Mouse (Mus musculus) heart, embryonic 15.5 days (tissue): ENCODE results near the gene Tcp11. TPM values are rescaled to one million over a fixed set of nuclear protein-coding genes. Genes with fewer than 3 reads are reported as not detected.

ENCODE experiments used
- ATAC-seq: fragments of 200-750 bp; cut with Nextera tagmentation; replicated peaks from 2 replicates; pipeline ENCODE4 v1.8.0; 2017; ENCODE audit warnings: low read depth, moderate TSS enrichment; ENCODE audit not compliant: insufficient number of reproducible peaks, insufficient read depth, low FRiP score
- H3K27ac ChIP-seq: fragments of 300-500 bp; sonication (generic); 2 replicates; pipeline ENCODE4 v1.5.1; 2015; ENCODE audit warnings: mild to moderate bottlenecking, inconsistent platforms
- H3K27me3 ChIP-seq: fragments of 300-500 bp; sonication (generic); 2 replicates; pipeline ENCODE4 v1.6.1; 2015; ENCODE audit warnings: inconsistent platforms
- H3K36me3 ChIP-seq: fragments of 300-500 bp; sonication (generic); 2 replicates; pipeline ENCODE4 v1.6.1; 2015; ENCODE audit warnings: mild to moderate bottlenecking, inconsistent platforms
- H3K4me1 ChIP-seq: fragments of 300-500 bp; sonication (generic); replicated peaks from 2 replicates; pipeline ENCODE4 v1.6.1; 2015; ENCODE audit warnings: inconsistent platforms
- H3K4me2 ChIP-seq: fragments of 300-500 bp; sonication (generic); 2 replicates; pipeline ENCODE4 v1.6.1; 2015; ENCODE audit warnings: inconsistent platforms, mild to moderate bottlenecking, moderate library complexity
- H3K4me3 ChIP-seq: fragments of 300-500 bp; sonication (generic); 2 replicates; pipeline ENCODE4 v1.5.1; 2015; ENCODE audit warnings: mild to moderate bottlenecking, inconsistent platforms
- H3K9ac ChIP-seq: fragments of 300-500 bp; sonication (generic); 2 replicates; pipeline ENCODE4 v1.6.1; 2015; ENCODE audit warnings: mild to moderate bottlenecking, inconsistent platforms
- H3K9me3 ChIP-seq: fragments of 300-500 bp; sonication (generic); replicated peaks from 2 replicates; pipeline ENCODE4 v1.6.1; 2016; ENCODE audit warnings: inconsistent platforms
- WGBS: fragments of 180-500 bp; shearing (Covaris S2); methylation state at CpG from one replicate; pipeline ENCODE4 v1.1.7; 2015; ENCODE audit warnings: mixed read lengths; 5-methylcytosine and 5-hydroxymethylcytosine counted together
- polyA plus RNA-seq: library from polyadenylated mRNA; unstranded; fragments of >200 nt; fragmentation: Nextera tagmentation; extraction: Ambion mirVana; gene quantifications from 2 replicates; pipeline ENCODE4 v1.2.1, GENCODE M21; 2015

Tcp11 gene
- polyA plus RNA-seq, 1 experiment from 2014 or later: 0.34 TPM

DNA sequence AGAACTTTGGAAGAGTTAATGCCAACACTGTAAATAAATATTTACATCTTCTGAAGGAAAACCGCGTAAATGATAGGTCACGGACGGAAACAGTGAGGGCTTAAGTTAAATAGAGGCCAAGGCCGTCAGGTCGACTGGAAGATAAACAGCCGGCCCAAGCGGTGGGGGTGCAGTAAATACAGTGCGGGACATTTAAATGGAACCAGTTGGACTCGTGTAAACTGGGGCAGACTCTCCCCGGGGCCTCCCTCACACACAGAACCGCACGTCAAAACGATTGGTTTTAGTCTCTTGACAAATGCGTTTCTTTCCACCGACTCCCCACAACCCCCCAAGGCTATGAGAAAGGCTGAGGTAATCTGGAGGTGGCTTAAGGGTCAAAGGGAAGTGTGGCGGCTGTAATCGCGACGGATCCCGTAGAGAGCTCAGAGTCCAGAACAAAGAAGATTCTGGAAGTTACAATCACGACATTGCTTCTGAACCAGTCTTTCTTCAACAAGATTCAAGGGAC is 4.0 kb upstream of the Tcp11 start:
- H3K27me3 ChIP-seq: peaks cover 6% of the 10 kb centered on the region; the same call in 1 of the 2 replicates
- H3K4me1 ChIP-seq: peaks cover 25% of the 10 kb centered on the region
- H3K9ac ChIP-seq: no peak overlapping the region
- WGBS: 32% methylated on average over 22 of the region's 22 CpGs
- no peak overlapping the region for H3K4me3 ChIP-seq
- ATAC-seq: no peak
- no peaks in the 10 kb centered on the region for H3K9me3 ChIP-seq
- no peak overlapping the region for H3K4me2 ChIP-seq
- no peak overlapping the region for H3K27ac ChIP-seq
- no peaks in the 10 kb centered on the region for H3K36me3 ChIP-seq

DNA sequence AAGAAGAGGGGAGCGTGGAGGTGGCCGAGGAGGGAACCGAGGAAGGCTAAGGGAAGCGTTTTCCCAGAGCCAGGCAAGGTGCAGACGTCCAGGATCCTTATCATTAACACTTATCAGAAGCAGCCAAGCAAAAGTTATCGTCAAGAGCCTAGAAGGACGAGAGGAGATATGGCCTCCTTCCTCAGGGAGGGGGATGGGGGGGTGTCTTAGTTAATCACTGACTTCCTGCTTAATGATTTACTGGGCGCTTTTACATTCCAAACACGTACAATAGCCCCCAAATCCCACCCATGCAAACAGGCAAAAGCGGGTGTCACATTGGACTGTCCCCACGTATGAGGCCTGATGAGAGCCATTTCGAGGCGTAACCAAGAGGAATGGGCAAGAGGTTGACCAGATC is 2.4 kb upstream of the Tcp11 start:
- no peaks in the 10 kb centered on the region for H3K9me3 ChIP-seq
- WGBS: 43% methylated on average over 13 of the region's 13 CpGs
- no peak overlapping the region for H3K9ac ChIP-seq
- H3K4me1 ChIP-seq: peaks cover 24% of the 10 kb centered on the region
- H3K4me3 ChIP-seq: no peak overlapping the region
- no peaks in the 10 kb centered on the region for H3K36me3 ChIP-seq
- no peak overlapping the region for H3K27ac ChIP-seq
- ATAC-seq: no peak
- H3K4me2 ChIP-seq: no peak overlapping the region
- peaks cover 6% of the 10 kb centered on the region; the same call in 1 of the 2 replicates for H3K27me3 ChIP-seq

DNA sequence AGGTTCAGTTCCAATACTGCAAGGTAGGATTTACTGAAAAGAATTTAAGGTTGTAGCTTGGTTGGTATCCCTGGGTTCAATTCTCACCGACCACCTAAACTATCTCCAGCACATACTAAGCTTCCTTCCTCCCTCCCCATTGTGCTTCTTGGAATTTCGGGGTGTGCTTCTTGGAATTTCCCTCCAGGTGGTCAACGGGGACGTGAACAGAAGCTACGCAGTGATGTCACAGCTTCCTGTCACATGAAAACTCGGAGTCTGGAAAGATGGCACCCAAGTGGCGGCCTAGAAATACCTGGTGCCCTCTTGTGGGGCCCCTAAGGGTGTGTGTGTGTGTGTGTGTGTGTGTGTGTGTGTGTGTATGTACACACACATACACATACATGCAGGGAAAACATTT is 1.4 kb upstream of the Tcp11 start:
- Histone ChIP-seq H3K36me3 (no peaks in the 10 kb centered on the region), H3K9ac (no peak overlapping the region), H3K4me3 (no peak overlapping the region), H3K4me1 (peaks cover 16% of the 10 kb centered on the region), H3K27me3 (peaks cover 6% of the 10 kb centered on the region; the same call in 1 of the 2 replicates), H3K9me3 (no peaks in the 10 kb centered on the region), H3K27ac (no peak overlapping the region), H3K4me2 (no peak overlapping the region)
- no peak for ATAC-seq
- WGBS: 87% methylated on average over 7 of the region's 7 CpGs

DNA sequence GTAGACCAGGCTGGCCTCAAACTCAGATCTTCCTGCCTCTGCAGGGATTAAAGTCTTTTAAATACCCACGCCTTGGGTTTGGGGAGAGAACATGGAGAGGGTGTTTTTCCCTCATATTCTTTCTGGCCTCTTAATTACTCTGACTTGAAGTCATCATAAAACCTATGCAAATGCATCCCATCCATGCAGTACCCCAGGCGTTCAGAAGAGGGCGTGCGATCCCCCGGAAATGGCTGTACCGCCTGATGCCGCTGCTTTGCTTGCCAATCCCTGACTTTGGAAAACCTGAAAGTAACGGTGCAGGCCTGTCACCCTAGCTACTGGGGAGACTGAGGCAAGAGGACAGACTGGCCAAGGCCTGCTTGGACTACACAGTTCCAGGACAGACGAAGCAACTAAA is 946 bp upstream of the Tcp11 start:
- Histone ChIP-seq H3K27me3 (peaks cover 6% of the 10 kb centered on the region; the same call in 1 of the 2 replicates), H3K9ac (no peak overlapping the region), H3K4me3 (no peak overlapping the region), H3K4me1 (peaks cover 16% of the 10 kb centered on the region), H3K9me3 (no peaks in the 10 kb centered on the region), H3K4me2 (no peak overlapping the region), H3K36me3 (no peaks in the 10 kb centered on the region), H3K27ac (no peak overlapping the region)
- ATAC-seq: no peak
- 60% methylated on average over 9 of the region's 9 CpGs for WGBS

DNA sequence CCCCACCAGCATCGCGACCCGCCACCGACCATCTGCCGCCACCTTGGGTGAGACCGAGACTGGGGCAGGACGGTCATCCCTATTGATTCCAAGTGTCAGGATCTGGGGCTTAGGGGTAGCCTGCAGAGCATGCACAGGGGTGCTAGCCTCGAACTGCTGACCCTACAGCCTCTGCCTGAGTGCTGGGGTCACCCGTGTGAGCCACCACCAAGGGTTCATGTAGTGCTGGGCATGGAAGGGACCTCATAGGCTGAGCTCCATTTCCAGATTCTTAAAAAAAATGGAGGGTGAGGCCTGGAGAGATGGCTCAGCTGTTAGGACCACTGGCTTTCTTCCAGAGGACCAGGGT is 352 bp upstream of the Tcp11 start:
- H3K4me1 ChIP-seq: peaks cover 16% of the 10 kb centered on the region
- no peaks in the 10 kb centered on the region for H3K36me3 ChIP-seq
- no peak overlapping the region for H3K27ac ChIP-seq
- H3K4me2 ChIP-seq: peak overlapping the region; percentile 100
- no peak for ATAC-seq
- peak overlapping the region; percentile 71 for H3K4me3 ChIP-seq
- H3K27me3 ChIP-seq: peaks cover 8% of the 10 kb centered on the region; the same call in 1 of the 2 replicates
- H3K9ac ChIP-seq: no peak overlapping the region
- H3K9me3 ChIP-seq: no peaks in the 10 kb centered on the region
- WGBS: 26% methylated on average over 9 of the region's 9 CpGs

DNA sequence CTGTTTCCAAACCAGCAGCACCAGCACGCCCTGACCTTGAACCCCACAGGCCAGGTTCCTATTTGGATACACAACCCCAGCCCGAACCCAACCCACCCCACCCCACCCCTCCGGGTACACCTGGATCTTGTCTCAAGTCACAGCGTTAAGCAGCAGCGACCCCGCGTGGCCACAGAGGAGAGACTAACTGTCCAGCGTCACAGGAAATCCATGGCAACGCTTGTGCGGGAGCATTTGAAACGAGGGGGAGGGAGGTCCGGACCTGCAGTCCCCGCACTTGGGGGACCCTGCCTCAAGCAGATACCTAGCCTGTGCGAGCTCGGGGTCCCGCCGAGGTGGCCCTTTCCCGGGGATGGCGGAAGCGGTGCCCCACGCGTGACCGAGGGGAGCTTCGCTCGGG is 821 bp downstream of the Tcp11 start:
- peaks cover 9% of the 10 kb centered on the region; the same call in 1 of the 2 replicates for H3K27me3 ChIP-seq
- H3K27ac ChIP-seq: no peak overlapping the region
- H3K9ac ChIP-seq: peak overlapping the region; percentile 58
- ATAC-seq: peak; percentile 25
- H3K9me3 ChIP-seq: no peaks in the 10 kb centered on the region
- H3K4me3 ChIP-seq: peak overlapping the region; percentile 71
- no peaks in the 10 kb centered on the region for H3K36me3 ChIP-seq
- WGBS: 2% methylated on average over 19 of the region's 25 CpGs
- peaks cover 12% of the 10 kb centered on the region for H3K4me1 ChIP-seq
- peak overlapping the region; percentile 100 for H3K4me2 ChIP-seq

DNA sequence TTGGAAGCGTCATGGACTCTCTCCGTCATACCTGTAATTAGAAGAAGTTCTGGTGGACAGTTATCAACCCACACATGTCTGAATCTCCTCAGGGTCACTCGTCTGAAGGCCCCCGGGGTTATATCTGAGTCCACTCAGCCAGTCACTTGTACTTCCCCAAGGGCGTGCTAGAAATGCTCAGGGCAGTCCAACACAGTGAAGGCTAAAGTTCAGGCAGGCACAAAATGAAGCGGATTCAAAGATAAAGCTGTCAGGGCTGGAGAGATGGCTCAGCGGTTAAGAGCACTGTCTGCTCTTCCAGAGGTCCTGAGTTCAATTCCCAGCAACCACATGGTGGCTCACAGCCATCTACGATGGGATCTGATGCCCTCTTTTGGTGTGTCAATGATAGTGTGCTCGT is 2.4 kb downstream of the Tcp11 start:
- H3K9ac ChIP-seq: no peak overlapping the region
- H3K27me3 ChIP-seq: peaks cover 9% of the 10 kb centered on the region; the same call in 1 of the 2 replicates
- ATAC-seq: no peak
- no peaks in the 10 kb centered on the region for H3K9me3 ChIP-seq
- no peaks in the 10 kb centered on the region for H3K36me3 ChIP-seq
- 72% methylated on average over 9 of the region's 9 CpGs for WGBS
- no peak overlapping the region for H3K4me2 ChIP-seq
- H3K27ac ChIP-seq: no peak overlapping the region
- peaks cover 12% of the 10 kb centered on the region for H3K4me1 ChIP-seq
- H3K4me3 ChIP-seq: no peak overlapping the region

DNA sequence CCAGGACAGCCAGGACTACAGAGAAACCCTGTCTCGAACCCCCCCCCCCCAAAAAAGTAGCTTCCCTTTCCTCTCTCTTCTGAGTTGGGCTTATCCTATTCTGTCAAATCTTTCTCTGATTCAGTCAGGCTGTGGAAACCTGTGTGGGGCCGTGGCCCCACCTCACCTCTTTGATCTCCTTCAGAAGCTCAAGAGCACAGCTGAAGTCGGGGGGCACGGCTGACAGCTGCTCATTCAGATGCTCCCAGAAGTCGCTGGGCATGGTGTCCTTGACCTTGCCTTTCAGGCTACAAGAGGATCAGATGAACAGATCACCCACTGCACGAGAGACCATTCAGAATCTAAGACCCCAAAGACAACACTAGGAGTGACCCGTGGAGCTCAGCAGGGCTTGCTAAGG is 6.0 kb downstream of the Tcp11 start:
- 54% methylated on average over 7 of the region's 7 CpGs for WGBS
- Histone ChIP-seq H3K4me2 (no peak overlapping the region), H3K4me1 (peaks cover 3% of the 10 kb centered on the region; the same call in 1 of the 2 replicates), H3K27me3 (0 out of 2 replicates have a peak, but pooled peaks cover 10% of the 10 kb centered on the region), H3K36me3 (no peaks in the 10 kb centered on the region), H3K4me3 (no peak overlapping the region), H3K9me3 (no peaks in the 10 kb centered on the region), H3K27ac (no peak overlapping the region), H3K9ac (no peak overlapping the region)
- no peak for ATAC-seq

DNA sequence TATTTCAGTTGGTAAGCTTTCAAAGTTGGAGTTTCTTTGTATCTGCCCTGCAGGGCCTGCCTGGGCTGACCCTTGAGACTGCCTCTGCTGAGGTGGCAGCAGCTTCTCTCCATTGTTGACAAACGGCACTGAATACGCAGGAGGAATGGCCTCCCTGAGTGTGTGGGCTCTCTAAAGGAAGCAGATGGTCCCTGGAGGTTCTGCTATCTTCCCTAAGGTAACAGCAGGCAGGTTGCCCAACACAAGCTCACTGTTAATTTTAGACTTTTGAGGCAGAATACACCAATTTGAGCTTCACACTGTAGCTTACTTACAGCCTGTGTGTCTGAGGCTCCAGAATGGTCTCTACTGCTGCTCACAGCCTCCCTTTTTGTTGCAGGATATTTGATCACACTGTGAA is 7.7 kb downstream of the Tcp11 start:
- H3K9ac ChIP-seq: no peak overlapping the region
- H3K36me3 ChIP-seq: no peaks in the 10 kb centered on the region
- 0 out of 2 replicates have a peak, but pooled peaks cover 14% of the 10 kb centered on the region for H3K27me3 ChIP-seq
- WGBS: 77% methylated on average over 2 of the region's 2 CpGs
- no peak overlapping the region for H3K27ac ChIP-seq
- no peak overlapping the region for H3K4me2 ChIP-seq
- H3K4me1 ChIP-seq: 0 out of 2 replicates have a peak, but pooled peaks cover 2% of the 10 kb centered on the region
- ATAC-seq: no peak
- H3K4me3 ChIP-seq: no peak overlapping the region
- no peaks in the 10 kb centered on the region for H3K9me3 ChIP-seq

DNA sequence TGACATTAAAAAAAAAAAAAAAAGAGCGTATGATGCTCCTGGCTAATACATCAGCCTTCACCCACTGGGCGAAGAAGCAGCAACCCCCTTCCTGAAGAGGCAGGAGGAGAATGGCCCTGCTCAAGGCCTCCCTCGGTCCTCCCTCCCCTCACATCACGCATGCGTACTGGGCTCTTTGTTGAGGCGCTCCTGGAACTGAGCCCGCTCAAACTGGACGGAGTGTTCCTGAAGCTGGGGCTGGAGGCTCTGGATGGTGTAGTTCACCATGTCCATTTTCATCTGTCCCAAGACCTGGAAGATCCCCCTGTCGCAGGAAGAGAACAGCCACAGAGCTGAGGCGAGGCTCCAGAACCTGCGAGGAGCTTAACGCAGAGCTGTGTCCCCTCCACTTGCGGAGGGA is 10.2 kb downstream of the Tcp11 start:
- Histone ChIP-seq H3K9ac (no peak overlapping the region), H3K4me3 (no peak overlapping the region), H3K36me3 (no peaks in the 10 kb centered on the region), H3K9me3 (no peaks in the 10 kb centered on the region), H3K27me3 (0 out of 2 replicates have a peak, but pooled peaks cover 11% of the 10 kb centered on the region), H3K4me2 (no peak overlapping the region), H3K4me1 (0 out of 2 replicates have a peak, but pooled peaks cover 6% of the 10 kb centered on the region), H3K27ac (no peak overlapping the region)
- 85% methylated on average over 13 of the region's 13 CpGs for WGBS
- no peak for ATAC-seq

DNA sequence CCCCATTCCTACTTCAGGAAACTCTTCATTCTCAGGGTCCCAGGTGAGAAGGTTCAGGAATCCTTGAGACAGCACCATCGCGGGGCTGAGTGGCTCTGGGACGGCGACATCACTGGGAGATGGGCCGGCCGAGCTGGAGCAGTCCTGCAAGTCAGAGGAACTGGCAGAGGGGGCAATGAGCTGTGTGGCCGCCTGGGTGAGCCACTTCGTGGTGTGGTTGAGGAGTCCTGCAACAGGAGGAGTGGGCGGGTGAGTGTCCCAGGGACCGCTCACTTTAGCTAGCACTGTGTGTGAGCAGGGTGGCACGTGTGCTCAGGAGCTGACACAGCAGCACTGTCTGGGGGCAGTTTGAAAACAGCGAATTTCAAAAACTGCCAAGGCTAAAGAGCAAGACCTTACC is 11.0 kb downstream of the Tcp11 start:
- H3K27me3 ChIP-seq: 0 out of 2 replicates have a peak, but pooled peaks cover 11% of the 10 kb centered on the region
- no peaks in the 10 kb centered on the region for H3K9me3 ChIP-seq
- no peaks in the 10 kb centered on the region for H3K36me3 ChIP-seq
- no peak overlapping the region for H3K4me3 ChIP-seq
- WGBS: 15% methylated on average over 12 of the region's 12 CpGs
- H3K9ac ChIP-seq: no peak overlapping the region
- no peak overlapping the region for H3K27ac ChIP-seq
- 0 out of 2 replicates have a peak, but pooled peaks cover 6% of the 10 kb centered on the region for H3K4me1 ChIP-seq
- no peak overlapping the region for H3K4me2 ChIP-seq
- no peak for ATAC-seq

DNA sequence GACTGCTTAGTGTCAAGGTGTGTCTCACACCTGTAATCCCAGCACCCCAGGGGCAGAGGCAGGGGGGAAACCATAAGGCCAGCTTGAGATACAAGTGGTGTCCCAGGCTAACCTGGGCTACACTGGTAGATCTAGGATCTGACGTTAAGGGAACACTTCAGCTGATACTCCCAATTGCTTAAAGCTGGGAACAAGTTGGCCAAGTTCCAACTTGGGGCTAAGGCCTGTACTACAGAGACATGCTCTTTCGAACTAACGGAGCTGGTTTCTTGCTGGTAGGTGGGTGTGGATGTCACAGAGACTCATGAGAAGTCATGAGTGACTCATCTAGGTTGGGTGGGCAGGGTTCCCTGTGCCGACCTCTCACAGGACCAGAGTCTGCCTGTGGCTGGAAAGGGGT is 13.1 kb downstream of the Tcp11 start:
- Histone ChIP-seq H3K4me1 (peaks cover 10% of the 10 kb centered on the region; the same call in 1 of the 2 replicates), H3K36me3 (no peaks in the 10 kb centered on the region), H3K9me3 (no peaks in the 10 kb centered on the region), H3K4me2 (no peak overlapping the region), H3K27me3 (0 out of 2 replicates have a peak, but pooled peaks cover 8% of the 10 kb centered on the region), H3K4me3 (no peak overlapping the region), H3K9ac (no peak overlapping the region), H3K27ac (no peak overlapping the region)
- ATAC-seq: 0 out of 2 replicates have a peak, but pooled peaks have one; percentile 25
- 59% methylated on average over 4 of the region's 4 CpGs for WGBS
